Mouse (Mus musculus) layer of hippocampus, adult 11-12 months (tissue): ENCODE measurements at regions not wholly inside any gene's neighbourhood (a gene's known extent, or its start where the extent isn't known, plus 50 kb on each side); places are given as distances from the start of the nearest gene placed in this dataset.

Source experiments
- DNase-seq: peaks from one replicate; pipeline ENCODE4 v3.0.0; 2022; ENCODE audit warnings: low spot score

DNA sequence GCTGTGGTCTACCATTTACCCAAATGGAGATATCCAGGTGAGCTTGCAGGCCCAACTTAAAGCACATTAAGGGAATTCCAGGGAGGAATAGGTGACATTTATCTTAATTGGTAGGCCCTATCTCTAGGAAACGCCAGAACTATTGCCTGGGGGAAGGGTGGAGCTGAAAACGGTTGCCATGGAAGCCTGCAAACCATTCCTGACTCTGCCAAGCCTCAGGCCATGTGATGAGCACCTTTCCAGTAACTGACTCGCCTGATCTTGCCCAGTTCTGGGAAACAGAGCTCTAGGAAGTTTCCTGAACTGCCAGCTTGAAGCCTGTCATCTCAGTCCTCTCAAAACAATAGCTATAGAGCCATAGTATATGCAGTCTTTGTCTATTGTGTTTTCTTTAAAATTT lies 297.0 kb downstream of the Slitrk5 start:
- no peak for DNase-seq

DNA sequence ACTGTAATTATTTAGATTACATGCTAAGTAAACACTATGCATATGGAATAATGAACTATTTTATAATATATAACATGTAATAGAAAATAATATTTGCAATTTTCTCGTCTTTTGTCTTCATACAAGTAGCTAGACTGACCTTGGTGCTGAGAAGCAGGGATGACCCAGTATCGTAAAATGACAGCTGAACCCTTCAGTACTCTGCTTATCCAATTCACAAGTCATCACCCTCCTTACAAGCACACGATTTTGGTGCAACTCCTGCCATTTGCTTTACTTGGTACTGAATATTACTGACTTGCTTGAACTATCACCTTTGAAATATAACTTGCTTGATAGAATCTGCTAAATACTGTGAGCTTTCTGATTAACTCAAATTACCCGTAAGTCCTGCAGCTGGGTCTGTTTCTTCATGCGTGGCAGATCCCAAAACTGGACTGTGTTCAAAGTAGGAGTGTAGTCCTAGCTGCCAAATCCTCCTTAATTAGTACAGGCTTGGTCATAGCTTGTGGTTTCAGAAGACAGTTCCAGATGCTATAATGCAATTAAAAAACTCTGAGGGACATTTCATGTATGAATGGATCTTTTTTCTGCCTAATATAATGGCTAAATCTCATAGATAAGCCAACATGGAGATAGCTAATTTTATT lies 321.0 kb downstream of the Slitrk5 start:
- no peak for DNase-seq

DNA sequence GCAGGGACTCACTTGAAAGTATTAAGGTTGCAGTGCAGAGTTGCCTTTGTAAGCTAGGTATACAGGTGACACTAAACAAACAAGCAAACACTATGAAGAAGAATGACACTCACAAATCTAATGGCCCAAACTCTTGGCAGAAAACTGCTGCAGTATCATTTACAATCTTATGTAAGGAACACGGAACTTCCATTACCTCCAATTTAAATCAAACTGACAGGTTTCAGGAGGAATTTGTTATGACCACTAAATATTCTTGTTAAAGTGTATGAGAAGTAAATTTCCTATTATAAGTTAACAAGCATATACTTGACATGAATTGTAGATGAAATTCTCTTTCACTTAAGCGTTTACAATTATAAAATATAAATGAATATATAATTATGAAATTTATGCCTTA lies 327.2 kb downstream of the Slitrk5 start:
- DNase-seq: no peak

DNA sequence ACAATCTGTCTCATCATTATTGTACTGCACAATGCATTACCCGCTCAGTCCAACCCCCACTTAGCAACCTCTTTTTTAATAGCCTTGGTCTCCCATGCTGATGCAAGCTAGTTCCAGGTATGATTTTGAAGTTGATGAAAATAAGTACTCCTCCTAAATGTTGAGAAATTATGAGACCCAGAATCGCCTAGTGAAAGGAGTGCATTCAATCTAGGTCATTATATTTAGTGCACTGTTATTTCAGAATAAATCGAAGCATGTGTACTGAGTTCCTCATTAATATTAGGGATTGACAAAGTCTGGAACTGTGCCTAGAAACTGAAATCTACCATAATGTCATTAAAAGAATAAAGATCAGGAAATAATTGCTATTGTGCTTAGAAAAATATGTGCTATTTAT lies 328.0 kb downstream of the Slitrk5 start:
- peak; percentile 8 for DNase-seq

DNA sequence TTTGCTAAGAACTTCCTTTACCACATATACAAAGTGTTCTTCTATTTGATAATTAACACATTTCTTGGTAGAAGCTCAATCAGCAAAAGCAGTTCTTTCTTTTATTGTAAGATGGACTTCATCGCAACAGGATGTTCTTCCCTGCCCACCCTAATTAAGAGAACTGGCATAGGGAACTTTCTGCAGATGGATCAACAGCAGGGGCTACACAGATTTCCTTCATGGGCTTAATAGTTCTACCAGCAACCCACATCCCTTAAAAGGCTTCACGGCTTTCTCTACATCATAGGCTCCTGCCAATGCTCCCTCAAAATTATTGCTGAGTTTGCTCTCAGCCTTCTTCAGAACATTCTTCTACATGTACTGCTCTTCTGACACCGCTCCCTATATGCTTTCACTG lies 333.8 kb downstream of the Slitrk5 start:
- peak; percentile 20 for DNase-seq

DNA sequence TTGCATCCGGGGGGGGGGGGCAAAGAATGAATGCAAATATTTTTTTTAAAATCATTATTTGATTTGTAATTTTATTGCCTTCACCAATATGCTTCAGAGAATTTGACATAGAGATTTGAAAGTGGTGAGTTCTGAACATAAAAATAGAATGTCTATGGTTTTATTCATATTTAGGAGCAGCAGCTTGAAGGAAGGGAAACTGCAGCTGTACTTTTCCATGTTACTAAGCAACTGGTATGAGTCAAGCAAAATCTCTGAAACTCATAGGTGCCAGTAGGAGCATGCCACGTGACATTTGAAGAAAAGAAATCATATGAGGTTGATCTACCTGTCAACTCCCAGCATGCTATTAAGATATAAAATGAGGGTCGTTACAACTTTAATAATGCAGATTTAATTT lies 354.4 kb downstream of the Slitrk5 start:
- DNase-seq: peak; percentile 18

DNA sequence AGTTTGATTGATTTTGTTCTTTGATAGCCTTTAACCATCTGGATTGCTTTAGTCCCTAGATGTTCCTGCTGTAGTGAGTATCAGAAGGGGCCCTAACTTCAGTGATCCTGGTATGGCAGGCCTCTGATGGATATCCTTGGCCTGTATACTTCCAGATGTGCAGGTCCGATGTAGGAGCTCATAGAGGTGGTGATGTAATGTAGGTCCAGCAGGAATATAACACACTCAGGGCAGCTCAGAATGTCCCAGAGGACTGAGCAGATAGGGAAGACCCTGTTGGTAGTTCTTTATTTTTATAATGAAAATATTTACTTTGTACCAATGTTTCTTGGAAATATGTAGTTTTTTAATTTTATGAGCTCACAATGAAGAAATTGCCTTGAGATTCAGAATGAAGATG lies 400.2 kb downstream of the Slitrk5 start:
- DNase-seq: no peak
